Mouse (Mus musculus) neural tube, embryonic 11.5 days (tissue): ENCODE measurements around the gene Rhbdd1. TPM values are rescaled to one million over a fixed set of nuclear protein-coding genes. Genes with fewer than 3 reads are reported as not detected.

ENCODE experiments used
- ATAC-seq: fragments of 200-750 bp; cut with Nextera tagmentation; 2 replicates; pipeline ENCODE4 v1.8.0; 2017; ENCODE audit warnings: moderate number of reproducible peaks, mild to moderate bottlenecking, moderate TSS enrichment, moderate library complexity; ENCODE audit not compliant: insufficient read depth, low FRiP score, low TSS enrichment
- DNase-seq: peaks from one replicate; pipeline ENCODE4 v3.0.0-alpha.2; 2015; ENCODE audit warnings: low spot score
- H3K27ac ChIP-seq: fragments of 300-500 bp; sonication (generic); 2 replicates; pipeline ENCODE4 v1.5.1; 2014; ENCODE audit warnings: low read depth, mild to moderate bottlenecking, low read length
- H3K27me3 ChIP-seq: fragments of 300-500 bp; sonication (generic); 2 replicates; pipeline ENCODE4 v1.6.1; 2014; ENCODE audit warnings: mild to moderate bottlenecking, low read length, mixed read lengths; ENCODE audit not compliant: control insufficient read depth, insufficient read depth
- H3K36me3 ChIP-seq: fragments of 300-500 bp; sonication (generic); 2 replicates; pipeline ENCODE4 v1.6.1; 2014; ENCODE audit warnings: mild to moderate bottlenecking, low read length, moderate library complexity, mixed read lengths; ENCODE audit not compliant: control insufficient read depth, insufficient read depth
- H3K4me1 ChIP-seq: fragments of 300-500 bp; sonication (generic); 2 replicates; pipeline ENCODE4 v1.6.1; 2014; ENCODE audit warnings: low read length, mixed read lengths; ENCODE audit not compliant: control insufficient read depth, insufficient read depth
- H3K4me2 ChIP-seq: fragments of 300-500 bp; sonication (generic); 2 replicates; pipeline ENCODE4 v1.6.1; 2014; ENCODE audit warnings: low read depth, mild to moderate bottlenecking, moderate library complexity
- H3K4me3 ChIP-seq: fragments of 300-500 bp; sonication (generic); 2 replicates; pipeline ENCODE4 v1.5.1; 2014; ENCODE audit warnings: low read depth, low read length
- H3K9ac ChIP-seq: fragments of 300-500 bp; sonication (generic); 2 replicates; pipeline ENCODE4 v1.6.1; 2014; ENCODE audit warnings: mild to moderate bottlenecking, low read length
- H3K9me3 ChIP-seq: fragments of 300-500 bp; sonication (generic); 2 replicates; pipeline ENCODE4 v1.6.1; 2016; ENCODE audit warnings: low read length; ENCODE audit not compliant: control insufficient read depth
- WGBS: fragments of 180-500 bp; shearing (Covaris S2); extraction: QIAGEN DNeasy Blood & Tissue Kit; methylation state at CpG from one replicate; pipeline ENCODE4 v1.1.7; 2014; 5-methylcytosine and 5-hydroxymethylcytosine counted together
- polyA plus RNA-seq: library from polyadenylated mRNA; unstranded; fragments of >200 nt; fragmentation: Nextera tagmentation; extraction: Ambion mirVana; gene quantifications from 2 replicates; pipeline ENCODE4 v1.2.1, GENCODE M21; 2014

Gene Rhbdd1
- polyA plus RNA-seq, 1 experiment from 2014 or later = 10.3 TPM

- peak overlapping the region; percentile 94 for H3K9ac ChIP-seq
- peak overlapping the region; percentile 47 for H3K4me2 ChIP-seq
- peaks cover 15% of the 10 kb centered on the region for H3K4me1 ChIP-seq
- ATAC-seq (no peak; the same call in 1 of the 2 replicates), DNase-seq (no peak)
- H3K27ac ChIP-seq = peak overlapping the region; percentile 97
- no peaks in the 10 kb centered on the region for H3K9me3 ChIP-seq
- H3K27me3 ChIP-seq = no peaks in the 10 kb centered on the region
- WGBS = 0% methylated on average over 19 of the region's 26 CpGs
- peak overlapping the region; percentile 88 for H3K4me3 ChIP-seq
- no peaks in the 10 kb centered on the region for H3K36me3 ChIP-seq
Measured at GRCm38 (mm10) chr1:82316746-82317126, 484 bp downstream of the Rhbdd1 start.

GRCm38 (mm10) chr1:82320456-82320855 lies 4.2 kb downstream of the Rhbdd1 start:
- H3K4me1 ChIP-seq = peaks cover 15% of the 10 kb centered on the region
- DNase-seq (peak; percentile 29), ATAC-seq (0 out of 2 replicates have a peak, but pooled peaks have one; percentile 0)

DNA sequence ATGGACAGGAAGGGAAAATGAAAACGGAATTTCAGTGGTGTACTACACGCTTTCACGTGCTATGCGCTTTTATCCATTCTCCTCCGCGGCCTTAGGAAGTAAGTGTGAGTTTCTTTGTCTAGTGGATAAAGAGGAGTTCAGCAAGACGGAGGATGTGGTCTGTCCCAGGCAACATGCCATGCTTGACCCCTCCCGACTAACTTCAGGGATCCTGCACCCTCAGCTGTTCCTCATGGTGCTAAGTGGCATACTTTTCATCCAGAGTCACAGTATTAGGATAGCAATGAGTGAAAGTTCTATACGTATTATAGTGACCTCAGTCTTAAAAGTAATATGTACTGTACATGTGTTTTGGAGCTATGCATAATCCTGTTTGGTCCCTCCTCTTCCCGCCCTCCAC lies 4.6 kb downstream of the Rhbdd1 start:
- no peak overlapping the region for H3K4me3 ChIP-seq
- peak; percentile 10; the same call in 1 of the 2 replicates for ATAC-seq
- no peaks in the 10 kb centered on the region for H3K27me3 ChIP-seq
- H3K4me1 ChIP-seq = peaks cover 15% of the 10 kb centered on the region
- peak overlapping the region; percentile 51 for H3K27ac ChIP-seq
- no peak for DNase-seq
- no peak overlapping the region for H3K4me2 ChIP-seq
- no peaks in the 10 kb centered on the region for H3K36me3 ChIP-seq
- no peaks in the 10 kb centered on the region for H3K9me3 ChIP-seq
- H3K9ac ChIP-seq = no peak overlapping the region
- WGBS = 67% methylated on average over 10 of the region's 10 CpGs

More at GRCm38 (mm10) chr1:82320456-82320855, 4.2 kb downstream of the Rhbdd1 start:
- Histone ChIP-seq H3K27me3 (no peaks in the 10 kb centered on the region), H3K9ac (no peak overlapping the region), H3K36me3 (no peaks in the 10 kb centered on the region), H3K9me3 (no peaks in the 10 kb centered on the region), H3K4me3 (no peak overlapping the region), H3K27ac (peak overlapping the region; percentile 67), H3K4me2 (no peak overlapping the region)
- WGBS = 64% methylated on average over 6 of the region's 6 CpGs

GRCm38 (mm10) chr1:82321441-82321840 lies 5.2 kb downstream of the Rhbdd1 start:
- Histone ChIP-seq H3K27ac (no peak overlapping the region), H3K4me2 (no peak overlapping the region), H3K4me1 (peaks cover 15% of the 10 kb centered on the region), H3K27me3 (no peaks in the 10 kb centered on the region), H3K9me3 (no peaks in the 10 kb centered on the region), H3K4me3 (no peak overlapping the region), H3K9ac (no peak overlapping the region), H3K36me3 (no peaks in the 10 kb centered on the region)
- 77% methylated on average over 1 of the region's 1 CpGs for WGBS
- 0 out of 2 replicates have a peak, but pooled peaks have one; percentile 24 for ATAC-seq
- DNase-seq = peak; percentile 8

DNA sequence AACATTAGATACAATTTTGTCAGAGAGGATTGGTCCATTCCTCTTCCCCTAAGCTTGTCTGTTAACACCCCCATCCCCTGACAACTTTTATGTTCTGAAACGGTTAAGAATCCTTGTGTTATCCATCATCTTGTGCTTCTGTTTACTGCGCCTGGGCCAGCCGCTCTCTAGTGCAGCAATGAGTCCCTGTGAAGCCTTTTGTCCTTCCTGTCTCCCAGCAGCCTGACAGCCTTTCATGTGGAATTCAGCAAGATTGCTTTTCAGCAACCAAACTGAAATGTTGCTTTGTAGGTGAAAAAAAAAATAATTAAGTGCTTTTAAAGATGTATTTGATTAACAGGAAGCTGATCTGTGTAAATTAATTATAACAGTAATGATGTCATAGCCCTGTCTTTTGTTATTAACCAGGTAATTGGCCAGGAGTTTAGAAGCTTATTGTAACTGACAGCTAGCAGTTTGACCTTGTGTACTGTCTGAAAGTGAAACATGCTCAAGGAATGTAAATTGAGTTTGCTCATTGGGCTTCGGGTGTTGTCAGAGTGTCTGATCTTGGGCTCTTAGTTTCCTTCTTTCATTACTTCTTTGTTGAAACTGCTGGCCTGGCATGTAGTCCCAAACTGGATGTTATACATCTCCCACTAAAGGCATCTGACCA lies 8.0 kb downstream of the Rhbdd1 start:
- ATAC-seq (no peak), DNase-seq (no peak)
- Histone ChIP-seq H3K4me3 (no peak overlapping the region), H3K9me3 (no peaks in the 10 kb centered on the region), H3K27me3 (no peaks in the 10 kb centered on the region), H3K9ac (no peak overlapping the region), H3K36me3 (no peaks in the 10 kb centered on the region), H3K4me2 (no peak overlapping the region), H3K27ac (no peak overlapping the region), H3K4me1 (peaks cover 15% of the 10 kb centered on the region)
- 21% methylated on average over 4 of the region's 4 CpGs for WGBS

DNA sequence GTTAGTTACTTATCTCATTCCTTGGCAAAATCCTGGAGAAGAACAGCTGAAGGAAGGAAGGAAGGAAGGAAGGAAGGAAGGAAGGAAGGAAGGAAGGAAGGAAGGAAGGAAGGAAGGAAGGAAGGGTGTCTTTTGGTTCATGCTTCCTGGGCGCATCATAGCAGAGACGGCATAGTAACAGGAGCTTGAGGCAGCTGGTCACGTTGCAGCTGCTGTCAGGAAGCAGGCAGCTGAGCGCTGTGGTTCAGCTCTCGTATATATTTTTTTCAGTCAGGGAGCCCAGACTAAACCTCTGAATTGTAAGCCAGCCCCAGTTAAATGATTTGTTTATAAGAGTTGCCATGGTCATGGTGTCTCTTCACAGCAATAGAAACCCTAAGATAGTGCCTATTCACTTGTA lies 9.9 kb downstream of the Rhbdd1 start:
- no peak overlapping the region for H3K9ac ChIP-seq
- H3K36me3 ChIP-seq = no peaks in the 10 kb centered on the region
- no peaks in the 10 kb centered on the region for H3K27me3 ChIP-seq
- peaks cover 6% of the 10 kb centered on the region for H3K4me1 ChIP-seq
- no peak overlapping the region for H3K4me2 ChIP-seq
- no peak overlapping the region for H3K4me3 ChIP-seq
- no peaks in the 10 kb centered on the region for H3K9me3 ChIP-seq
- no peak for ATAC-seq
- WGBS = 89% methylated on average over 5 of the region's 5 CpGs
- DNase-seq = no peak
- no peak overlapping the region for H3K27ac ChIP-seq

GRCm38 (mm10) chr1:82328033-82328775 lies 12.0 kb downstream of the Rhbdd1 start:
- WGBS = 90% methylated on average over 7 of the region's 7 CpGs

GRCm38 (mm10) chr1:82329237-82329953 lies 13.1 kb downstream of the Rhbdd1 start:
- Histone ChIP-seq H3K36me3 (no peaks in the 10 kb centered on the region), H3K9ac (no peak overlapping the region), H3K27me3 (no peaks in the 10 kb centered on the region), H3K4me2 (no peak overlapping the region), H3K27ac (no peak overlapping the region), H3K4me1 (no peaks in the 10 kb centered on the region), H3K9me3 (no peaks in the 10 kb centered on the region), H3K4me3 (no peak overlapping the region)
- ATAC-seq (0 out of 2 replicates have a peak, but pooled peaks have one; percentile 39), DNase-seq (no peak)
- WGBS = 69% methylated on average over 4 of the region's 4 CpGs

More at GRCm38 (mm10) chr1:82328033-82328775, 12.0 kb downstream of the Rhbdd1 start:
- ATAC-seq = no peak
- Histone ChIP-seq H3K9me3 (no peaks in the 10 kb centered on the region), H3K27me3 (no peaks in the 10 kb centered on the region), H3K4me1 (no peaks in the 10 kb centered on the region), H3K36me3 (no peaks in the 10 kb centered on the region), H3K27ac (no peak overlapping the region), H3K9ac (no peak overlapping the region), H3K4me3 (no peak overlapping the region), H3K4me2 (no peak overlapping the region)
- no peak for DNase-seq
